Mouse (Mus musculus) cerebellum, postnatal 14 days (tissue): ENCODE results near the gene Rpl3l.
"Not testable (repeated sequence)": the region's sequence is repeated elsewhere in the genome, so short reads cannot be mapped to it uniquely, and the experiment has no call there.

Experiments
- DNase-seq, 2 experiments: peaks; one replicate each; pipeline ENCODE4 v3.0.0; 2021; ENCODE audit warnings: mixed read lengths in 2 of 2

Gene Rpl3l

GRCm38 (mm10) chr17:24719494-24720222, 8.0 kb upstream of the Rpl3l start:
- peak; percentile 99 for DNase-seq

GRCm38 (mm10) chr17:24720616-24721015, 7.0 kb upstream of the Rpl3l start:
- DNase-seq: not testable (repeated sequence)

GRCm38 (mm10) chr17:24721383-24721955, 6.2 kb upstream of the Rpl3l start:
- DNase-seq: not testable (repeated sequence)

GRCm38 (mm10) chr17:24722220-24722924, 5.2 kb upstream of the Rpl3l start:
- DNase-seq: no peak

- no peak for DNase-seq
Measured at GRCm38 (mm10) chr17:24723122-24723880, 4.3 kb upstream of the Rpl3l start.

GRCm38 (mm10) chr17:24723881-24724180, 3.8 kb upstream of the Rpl3l start:
- DNase-seq: no peak

- peak; percentile 99 to 100 for DNase-seq
Measured at GRCm38 (mm10) chr17:24724184-24724583, 3.4 kb upstream of the Rpl3l start, which contains the start of gene Ndufb10. TSS of gene Ndufb10 (minus strand) at chr17:24724478.

- DNase-seq: no peak
Measured at GRCm38 (mm10) chr17:24725637-24726390, 1.8 kb upstream of the Rpl3l start.

- DNase-seq: no peak
Measured at GRCm38 (mm10) chr17:24728184-24728583, 564 bp downstream of the Rpl3l start.

GRCm38 (mm10) chr17:24729067-24729466, 1.4 kb downstream of the Rpl3l start:
- DNase-seq: no peak

- DNase-seq: no peak
Measured at GRCm38 (mm10) chr17:24730787-24731186, 3.2 kb downstream of the Rpl3l start.

GRCm38 (mm10) chr17:24732233-24732935, 4.8 kb downstream of the Rpl3l start:
- no peak for DNase-seq

GRCm38 (mm10) chr17:24733434-24734050, 5.9 kb downstream of the Rpl3l start:
- DNase-seq: no peak

- no peak for DNase-seq
Measured at GRCm38 (mm10) chr17:24734513-24734912, 6.9 kb downstream of the Rpl3l start.

- no peak for DNase-seq
Measured at GRCm38 (mm10) chr17:24735446-24735845, 7.8 kb downstream of the Rpl3l start.

GRCm38 (mm10) chr17:24736330-24737051, 8.9 kb downstream of the Rpl3l start, which contains the start of gene Msrb1:
TSS of gene Msrb1 (plus strand) at chr17:24736642.
- peak; percentile 92 for DNase-seq

- no peak for DNase-seq
Measured at GRCm38 (mm10) chr17:24737135-24737810, 9.7 kb downstream of the Rpl3l start.

GRCm38 (mm10) chr17:24738238-24738637, 10.6 kb downstream of the Rpl3l start:
- no peak for DNase-seq

GRCm38 (mm10) chr17:24739926-24740325, 12.3 kb downstream of the Rpl3l start:
- DNase-seq: no peak

- no peak for DNase-seq
Measured at GRCm38 (mm10) chr17:24742307-24742706, 14.7 kb downstream of the Rpl3l start.
